15 mouse cellular contexts compared by ENCODE assay signal in the genomic region with DNA sequence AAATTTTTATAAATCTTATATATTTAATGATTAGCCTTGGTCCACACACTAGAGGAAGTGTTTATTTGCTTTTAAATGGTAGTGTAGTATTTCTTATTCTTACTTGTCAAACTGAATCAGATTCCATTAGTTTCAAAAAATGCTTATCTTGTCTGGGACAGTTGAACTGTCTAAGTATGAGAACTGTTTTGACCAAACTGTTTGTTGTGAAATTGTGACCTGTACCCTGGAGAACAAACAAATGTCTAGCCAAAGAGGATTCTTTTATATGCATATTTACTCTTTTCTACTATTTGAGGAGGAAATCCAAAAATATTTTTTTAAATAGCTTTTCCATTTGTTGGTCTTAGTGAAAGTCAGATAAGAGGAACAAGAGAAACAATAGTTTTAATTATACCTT.
"Had no signal": no experiment of that assay in that cellular context is flagged by ENCODE, and none has a peak within 500 bp of the region (broad histone marks: within the 10 kb centered on the region; RNA-seq: fewer than 3 reads in every experiment).

No protein-coding gene starts in this region.

- H3K36me3 ChIP-seq: stomach, embryonic 15.5 days had no signal

- H3K4me3 ChIP-seq: neural tube, embryonic 15.5 days; stomach, embryonic 15.5 days had no signal

- H3K4me1 ChIP-seq: neural tube, embryonic 15.5 days; stomach, embryonic 15.5 days had no signal

- H3K4me2 ChIP-seq: neural tube, embryonic 15.5 days; stomach, embryonic 15.5 days had no signal

- H3K9ac ChIP-seq: neural tube, embryonic 15.5 days; stomach, embryonic 15.5 days had no signal

- H3K27me3 ChIP-seq: neural tube, embryonic 15.5 days; stomach, embryonic 15.5 days had no signal

- DNase-seq: retina, postnatal 1 day; right cerebral cortex, adult 18-20 months; right cerebral cortex, postnatal 14 days; right cerebral cortex, postnatal 25 days; right cerebral cortex, postnatal 4 days; spleen, adult 18-20 months; thymus, adult 18-20 months; thymus, adult 2 months; thymus, postnatal 14 days; thymus, postnatal 25 days; thymus, postnatal 36 days; thymus, postnatal 4 days had no signal

- H3K9me3 ChIP-seq: neural tube, embryonic 15.5 days; stomach, embryonic 15.5 days had no signal

- H3K27ac ChIP-seq: neural tube, embryonic 15.5 days; stomach, embryonic 15.5 days; stomach, postnatal 0 days had no signal
